Mouse (Mus musculus): ENCODE data around the gene Fis1.
"Not testable (repeated sequence)": the region's sequence is repeated elsewhere in the genome, so short reads cannot be mapped to it uniquely, and the experiment has no call there.

The Fis1 gene

GRCm38 (mm10) chr5:136940845-136941560 is 12.1 kb upstream of the Fis1 start:
- no peak for DNase-seq (ENCODE audit: extremely low spot score)

GRCm38 (mm10) chr5:136942781-136943180 is 10.3 kb upstream of the Fis1 start:
- DNase-seq (ENCODE audit: extremely low spot score), result no peak

GRCm38 (mm10) chr5:136943382-136943781 is 9.7 kb upstream of the Fis1 start:
- no peak for DNase-seq (ENCODE audit: extremely low spot score)

GRCm38 (mm10) chr5:136945084-136945483 is 8.0 kb upstream of the Fis1 start:
- DNase-seq (ENCODE audit: extremely low spot score), result no peak

- no peak for DNase-seq (ENCODE audit: extremely low spot score)
These were observed 5.2 kb upstream of the Fis1 start for GRCm38 (mm10) chr5:136947874-136948273.

- DNase-seq (ENCODE audit: extremely low spot score), result not testable (repeated sequence)
These were observed 3.3 kb upstream of the Fis1 start for GRCm38 (mm10) chr5:136949551-136950336.

GRCm38 (mm10) chr5:136950521-136950920 is 2.6 kb upstream of the Fis1 start:
- DNase-seq (ENCODE audit: extremely low spot score), result no peak

- DNase-seq (ENCODE audit: extremely low spot score), result no peak
These were observed 922 bp upstream of the Fis1 start for GRCm38 (mm10) chr5:136952153-136952552.

- DNase-seq (ENCODE audit: extremely low spot score), result no peak
These were observed 421 bp downstream of the Fis1 start for GRCm38 (mm10) chr5:136953440-136953951.

GRCm38 (mm10) chr5:136955622-136956021 is 2.5 kb downstream of the Fis1 start:
- DNase-seq (ENCODE audit: extremely low spot score), result no peak

- no peak for DNase-seq (ENCODE audit: extremely low spot score)
These were observed 4.2 kb downstream of the Fis1 start for GRCm38 (mm10) chr5:136957250-136957649.

- no peak for DNase-seq (ENCODE audit: extremely low spot score)
These were observed 6.0 kb downstream of the Fis1 start for GRCm38 (mm10) chr5:136958991-136959605.

GRCm38 (mm10) chr5:136960053-136960452 is 7.0 kb downstream of the Fis1 start:
- DNase-seq (ENCODE audit: extremely low spot score), result no peak

- no peak for DNase-seq (ENCODE audit: extremely low spot score)
These were observed 8.4 kb downstream of the Fis1 start for GRCm38 (mm10) chr5:136961334-136961982.

GRCm38 (mm10) chr5:136961983-136962461 is 8.9 kb downstream of the Fis1 start:
- DNase-seq (ENCODE audit: extremely low spot score), result peak; percentile 91

GRCm38 (mm10) chr5:136962501-136962900 is 9.4 kb downstream of the Fis1 start:
- peak; percentile 78 for DNase-seq (ENCODE audit: extremely low spot score)

- no peak for DNase-seq (ENCODE audit: extremely low spot score)
These were observed 10.0 kb downstream of the Fis1 start for GRCm38 (mm10) chr5:136962966-136963540.

- no peak for DNase-seq (ENCODE audit: extremely low spot score)
These were observed 12.1 kb downstream of the Fis1 start for GRCm38 (mm10) chr5:136965210-136965609.

GRCm38 (mm10) chr5:136965686-136966085 is 12.6 kb downstream of the Fis1 start:
- DNase-seq (ENCODE audit: extremely low spot score), result no peak

GRCm38 (mm10) chr5:136966331-136966730 is 13.3 kb downstream of the Fis1 start, which contains the start of gene Cldn15:
Gene Cldn15, plus strand, starts transcription at chr5:136966616.
- no peak for DNase-seq (ENCODE audit: extremely low spot score)

GRCm38 (mm10) chr5:136966861-136967455 is 13.9 kb downstream of the Fis1 start:
- no peak for DNase-seq (ENCODE audit: extremely low spot score)
